Comparison of ENCODE assay signal across 25 mouse cellular contexts in genomic region chr6:53086879-53087278, GRCm38 (mm10). TPM values are rescaled to one million over a fixed set of nuclear protein-coding genes. Genes with fewer than 3 reads are reported as not detected.
DNase-seq lines count a peak whose midpoint lies in the region; ATAC-seq lines count a peak whose summit lies in the region.
"Had no signal": no experiment of that assay in that cellular context is flagged by ENCODE, and none has a peak within 500 bp of the region (broad histone marks: within the 10 kb centered on the region; RNA-seq: fewer than 3 reads in every experiment).

No protein-coding gene starts in this region.

- H3K4me2 ChIP-seq in embryonic facial prominence, embryonic 13.5 days = no peak overlapping the region
- no peak overlapping the region for H3K4me2 ChIP-seq in midbrain, embryonic 11.5 days
- H3K4me2 ChIP-seq: embryonic facial prominence, embryonic 12.5 days; forebrain, embryonic 13.5 days; forebrain, embryonic 15.5 days had no signal

- 0 out of 2 replicates have a peak, but pooled peaks have one; percentile 43 for ATAC-seq in embryonic facial prominence, embryonic 13.5 days (ENCODE audit: insufficient number of reproducible peaks, insufficient read depth, low FRiP score, low TSS enrichment, low read depth)
- no peak for ATAC-seq in midbrain, embryonic 11.5 days (ENCODE audit: low FRiP score)
- no peak for ATAC-seq in inflammation-experienced regulatory T-cells, adult 6 months
- ATAC-seq: CD4-positive, CD25-positive, alpha-beta regulatory T cell, adult 4 months; forebrain, embryonic 13.5 days; forebrain, embryonic 15.5 days; forebrain, postnatal 0 days had no signal

- DNase-seq in embryonic facial prominence, embryonic 10.5 days (ENCODE audit: low spot score) = no peak
- DNase-seq in R1 (ENCODE audit: low read depth, low spot score) = peak; percentile 28
- DNase-seq in mesoderm, embryonic 11.5 days (ENCODE audit: low read depth, low spot score) = peak; percentile 6
- no peak for DNase-seq in midbrain, embryonic 11.5 days (ENCODE audit: low spot score, missing footprints)
- DNase-seq in thymus, postnatal 0 days (ENCODE audit: low spot score) = no peak
- DNase-seq: adrenal gland, adult 2 months; adrenal gland, postnatal 10 days; adrenal gland, postnatal 25 days; B cell, adult 2 months; cerebellum, adult 11 months; cerebellum, adult 18-20 months; cerebellum, adult 8-10 months; cerebellum, adult 9-11 months; cerebellum, postnatal 14 days; cerebellum, postnatal 36 days; embryo, embryonic 11 days; forebrain, postnatal 0 days had no signal

- H3K4me1 ChIP-seq in embryonic facial prominence, embryonic 13.5 days = peaks cover 12% of the 10 kb centered on the region
- peaks cover 15% of the 10 kb centered on the region for H3K4me1 ChIP-seq in embryonic facial prominence, embryonic 10.5 days
- H3K4me1 ChIP-seq in midbrain, embryonic 11.5 days (ENCODE audit: control insufficient read depth, insufficient read depth, low read length) = no peaks in the 10 kb centered on the region
- H3K4me1 ChIP-seq: embryonic facial prominence, embryonic 12.5 days; forebrain, embryonic 13.5 days; forebrain, embryonic 15.5 days had no signal

- no peak overlapping the region for H3K4me3 ChIP-seq in embryonic facial prominence, embryonic 13.5 days
- H3K4me3 ChIP-seq in embryonic facial prominence, embryonic 10.5 days = no peak overlapping the region
- no peak overlapping the region for H3K4me3 ChIP-seq in midbrain, embryonic 11.5 days (ENCODE audit: low read depth, low read length)
- H3K4me3 ChIP-seq: embryonic facial prominence, embryonic 12.5 days; forebrain, embryonic 13.5 days; forebrain, embryonic 15.5 days had no signal

- 20% methylated on average over 4 of the region's 4 CpGs for WGBS in embryonic facial prominence, embryonic 13.5 days
- 60% methylated on average over 4 of the region's 4 CpGs for WGBS in embryonic facial prominence, embryonic 10.5 days
- WGBS in midbrain, embryonic 11.5 days = 48% methylated on average over 4 of the region's 4 CpGs

- H3K9ac ChIP-seq in embryonic facial prominence, embryonic 13.5 days = no peak overlapping the region
- H3K9ac ChIP-seq in midbrain, embryonic 11.5 days (ENCODE audit: low read length) = no peak overlapping the region
- H3K9ac ChIP-seq: embryonic facial prominence, embryonic 12.5 days; forebrain, embryonic 13.5 days; forebrain, embryonic 15.5 days; forebrain, postnatal 0 days had no signal

- no peaks in the 10 kb centered on the region for H3K27me3 ChIP-seq in embryonic facial prominence, embryonic 13.5 days
- H3K27me3 ChIP-seq in embryonic facial prominence, embryonic 10.5 days (replicated peaks; ENCODE audit: low read depth, poor library complexity, severe bottlenecking) = no peaks in the 10 kb centered on the region
- no peaks in the 10 kb centered on the region for H3K27me3 ChIP-seq in midbrain, embryonic 11.5 days (ENCODE audit: control insufficient read depth, insufficient read depth, low read length)
- H3K27me3 ChIP-seq: CH12.LX; embryonic facial prominence, embryonic 12.5 days; forebrain, embryonic 13.5 days; forebrain, embryonic 15.5 days had no signal

- no peak overlapping the region for H3K27ac ChIP-seq in embryonic facial prominence, embryonic 13.5 days
- H3K27ac ChIP-seq in embryonic facial prominence, embryonic 10.5 days (replicated peaks) = no peak overlapping the region; the same call in 1 of the 2 replicates
- no peak overlapping the region for H3K27ac ChIP-seq in midbrain, embryonic 11.5 days (ENCODE audit: low read depth, low read length)
- H3K27ac ChIP-seq: embryonic facial prominence, embryonic 12.5 days; forebrain, embryonic 13.5 days; forebrain, embryonic 15.5 days had no signal

- no peaks in the 10 kb centered on the region for H3K36me3 ChIP-seq in embryonic facial prominence, embryonic 13.5 days
- H3K36me3 ChIP-seq in embryonic facial prominence, embryonic 10.5 days (replicated peaks) = no peaks in the 10 kb centered on the region
- no peaks in the 10 kb centered on the region for H3K36me3 ChIP-seq in midbrain, embryonic 11.5 days (ENCODE audit: control insufficient read depth, insufficient read depth, low read length)
- H3K36me3 ChIP-seq: embryonic facial prominence, embryonic 12.5 days; forebrain, embryonic 15.5 days; G1E had no signal

- no peaks in the 10 kb centered on the region for H3K9me3 ChIP-seq in embryonic facial prominence, embryonic 13.5 days
- no peaks in the 10 kb centered on the region for H3K9me3 ChIP-seq in embryonic facial prominence, embryonic 10.5 days
- no peaks in the 10 kb centered on the region for H3K9me3 ChIP-seq in midbrain, embryonic 11.5 days (ENCODE audit: control insufficient read depth, low read length)
- H3K9me3 ChIP-seq: embryonic facial prominence, embryonic 12.5 days; forebrain, embryonic 13.5 days; forebrain, embryonic 15.5 days had no signal

RNA-seq across cellular contexts. Expression of gene Jazf1, which starts 18.4 kb away (rescaled TPM):
- 11.3 and 12.4 TPM in 2 replicates for polyA plus RNA-seq in embryonic facial prominence, embryonic 13.5 days (2015; fragmentation: Nextera tagmentation; extraction: Ambion mirVana)
- polyA plus RNA-seq in embryonic facial prominence, embryonic 10.5 days (2016; fragmentation: Nextera tagmentation; extraction: Ambion mirVana) = 2.6 and 3.0 TPM in 2 replicates
- 7.1 and 10.1 TPM in 2 replicates for polyA plus RNA-seq in midbrain, embryonic 11.5 days (2014; fragmentation: Nextera tagmentation; extraction: Ambion mirVana)
- 10 to 100 TPM in 2 of 3 experiments, 1 to 10 TPM in 1; 9.9 to 15.3 (median 11.0) TPM for polyA plus RNA-seq in inflammation-experienced regulatory T-cells, adult 6 months (2017; shearing (Covaris generic))
- 4.7 and 4.9 TPM in 2 replicates for polyA plus RNA-seq in thymus, postnatal 0 days (2015; fragmentation: Nextera tagmentation; extraction: Ambion mirVana)
- polyA plus RNA-seq: G1E had no signal

Comparison
In these comparisons a context has a peak if more than half of its experiments do, and no peak if none do; other contexts are left out.
1. DNase-seq: peak in R1 (single experiment) and mesoderm, embryonic 11.5 days (single experiment); none in embryonic facial prominence, embryonic 10.5 days (single experiment), midbrain, embryonic 11.5 days (single experiment) and thymus, postnatal 0 days (single experiment).